Mouse (Mus musculus): ENCODE data around the gene Tnr. TPM values are rescaled to one million over a fixed set of nuclear protein-coding genes. Genes with fewer than 3 reads are reported as not detected.

The Tnr gene
- total RNA-seq (2021): 100 to 1,000 TPM; 157 to 159 TPM
- long read RNA-seq, experiment 1, full-length matches to known transcripts: 4 of 21 reads
- long read RNA-seq, experiment 1, partial matches to known transcripts: 5 of 21 reads
- long read RNA-seq, experiment 1, other reads (novel, unspliced or antisense): 12 of 21 reads
- long read RNA-seq, experiment 2, full-length matches to known transcripts: 3 of 22 reads
- long read RNA-seq, experiment 2, partial matches to known transcripts: 5 of 22 reads
- long read RNA-seq, experiment 2, other reads (novel, unspliced or antisense): 14 of 22 reads

- peak; percentile 81 for TF ChIP-seq CTCF (conservative IDR thresholded peaks at IDR 0.05)
- peak within 1 kb of the TSS; percentile 64 for H3K4me3 ChIP-seq
- H3K27ac ChIP-seq: peak within 1 kb of the TSS; percentile 98
- DNase-seq (ENCODE audit: low spot score in 2 of 2): peak; percentile 80 to 88
Observed at GRCm38 (mm10) chr1:159523578-159523977, at the start of gene Tnr. Gene Tnr (plus strand): TSS chr1:159523769.

GRCm38 (mm10) chr1:159489853-159490435, 33.6 kb upstream of the Tnr start:
- no peak for DNase-seq (ENCODE audit: low spot score in 2 of 2)
- H3K4me3 ChIP-seq: no peak overlapping the region
- H3K27ac ChIP-seq: no peak overlapping the region
- TF ChIP-seq CTCF (conservative IDR thresholded peaks at IDR 0.05): no peak

- no peak for DNase-seq (ENCODE audit: low spot score in 2 of 2)
- Histone ChIP-seq H3K27ac (no peak overlapping the region), H3K4me3 (no peak overlapping the region)
- TF ChIP-seq CTCF (conservative IDR thresholded peaks at IDR 0.05): no peak
Observed at GRCm38 (mm10) chr1:159492536-159492935, 31.0 kb upstream of the Tnr start.

- no peak for DNase-seq (ENCODE audit: low spot score in 2 of 2)
- TF ChIP-seq CTCF (conservative IDR thresholded peaks at IDR 0.05): no peak
- Histone ChIP-seq H3K27ac (no peak overlapping the region), H3K4me3 (no peak overlapping the region)
Observed at GRCm38 (mm10) chr1:159493720-159494499, 29.7 kb upstream of the Tnr start.

GRCm38 (mm10) chr1:159498236-159498635, 25.3 kb upstream of the Tnr start:
- DNase-seq (ENCODE audit: low spot score in 2 of 2): no peak
- Histone ChIP-seq H3K27ac (no peak overlapping the region), H3K4me3 (no peak overlapping the region)
- no peak for TF ChIP-seq CTCF (conservative IDR thresholded peaks at IDR 0.05)

GRCm38 (mm10) chr1:159499806-159500460, 23.6 kb upstream of the Tnr start:
- H3K4me3 ChIP-seq: no peak overlapping the region
- no peak overlapping the region for H3K27ac ChIP-seq
- TF ChIP-seq CTCF (conservative IDR thresholded peaks at IDR 0.05): no peak
- DNase-seq (ENCODE audit: low spot score in 2 of 2): no peak

- DNase-seq (ENCODE audit: low spot score in 2 of 2): peak in 1 of 2 experiments; percentile 34
- H3K27ac ChIP-seq: no peak overlapping the region
- H3K4me3 ChIP-seq: no peak overlapping the region
- TF ChIP-seq CTCF (conservative IDR thresholded peaks at IDR 0.05): no peak
Observed at GRCm38 (mm10) chr1:159501911-159502310, 21.7 kb upstream of the Tnr start.

- Histone ChIP-seq H3K27ac (peak overlapping the region; percentile 18; the same call in 1 of the 2 replicates), H3K4me3 (no peak overlapping the region)
- DNase-seq (ENCODE audit: low spot score in 2 of 2): no peak
- no peak for TF ChIP-seq CTCF (conservative IDR thresholded peaks at IDR 0.05)
Observed at GRCm38 (mm10) chr1:159510667-159511066, 12.9 kb upstream of the Tnr start.

- H3K4me3 ChIP-seq: no peak overlapping the region
- DNase-seq (ENCODE audit: low spot score in 2 of 2): peak; percentile 37 to 69
- H3K27ac ChIP-seq: peak overlapping the region; percentile 78
- TF ChIP-seq CTCF (conservative IDR thresholded peaks at IDR 0.05): peak; percentile 38
Observed at GRCm38 (mm10) chr1:159517647-159518046, 5.9 kb upstream of the Tnr start.

- no peak overlapping the region for H3K4me3 ChIP-seq
- DNase-seq (ENCODE audit: low spot score in 2 of 2): no peak
- no peak for TF ChIP-seq CTCF (conservative IDR thresholded peaks at IDR 0.05)
- no peak overlapping the region for H3K27ac ChIP-seq
Observed at GRCm38 (mm10) chr1:159519206-159519605, 4.4 kb upstream of the Tnr start.

- TF ChIP-seq CTCF (conservative IDR thresholded peaks at IDR 0.05): no peak
- DNase-seq (ENCODE audit: low spot score in 2 of 2): no peak
Observed at GRCm38 (mm10) chr1:159523069-159523468, 500 bp upstream of the Tnr start.

GRCm38 (mm10) chr1:159524051-159524549, 531 bp downstream of the Tnr start:
- H3K4me3 ChIP-seq: peak overlapping the region; percentile 64
- peak; percentile 43 to 51 for DNase-seq (ENCODE audit: low spot score in 2 of 2)
- peak overlapping the region; percentile 98 for H3K27ac ChIP-seq
- no peak for TF ChIP-seq CTCF (conservative IDR thresholded peaks at IDR 0.05)

More at GRCm38 (mm10) chr1:159523069-159523468, 500 bp upstream of the Tnr start:
- H3K27ac ChIP-seq: no peak overlapping the region; the same call in 1 of the 2 replicates
- H3K4me3 ChIP-seq: no peak overlapping the region

Measured in layer of hippocampus, adult 2 months (tissue).